Mouse (Mus musculus) ES-E14 (cell line): Measurements from ENCODE around the gene Mpg.

Experiments used
- CHD2 ChIP-seq: IDR thresholded peaks from 2 replicates; pipeline ENCODE4 v1.6.1; 2014; ENCODE audit warnings: mild to moderate bottlenecking, low read depth, low read length, inconsistent platforms
- HCFC1 ChIP-seq: IDR thresholded peaks from 2 replicates; pipeline ENCODE4 v1.6.1; 2012; ENCODE audit warnings: low read length, inconsistent platforms, borderline replicate concordance; ENCODE audit not compliant: insufficient read depth
- MAFK ChIP-seq: IDR thresholded peaks from 2 replicates; pipeline ENCODE4 v1.6.1; 2014; ENCODE audit warnings: mild to moderate bottlenecking, low read depth, low read length, inconsistent platforms; ENCODE audit not compliant: insufficient read depth
- ZNF384 ChIP-seq: IDR thresholded peaks from 2 replicates; pipeline ENCODE4 v1.6.1; 2012; ENCODE audit warnings: low read depth, low read length, inconsistent platforms

DNA sequence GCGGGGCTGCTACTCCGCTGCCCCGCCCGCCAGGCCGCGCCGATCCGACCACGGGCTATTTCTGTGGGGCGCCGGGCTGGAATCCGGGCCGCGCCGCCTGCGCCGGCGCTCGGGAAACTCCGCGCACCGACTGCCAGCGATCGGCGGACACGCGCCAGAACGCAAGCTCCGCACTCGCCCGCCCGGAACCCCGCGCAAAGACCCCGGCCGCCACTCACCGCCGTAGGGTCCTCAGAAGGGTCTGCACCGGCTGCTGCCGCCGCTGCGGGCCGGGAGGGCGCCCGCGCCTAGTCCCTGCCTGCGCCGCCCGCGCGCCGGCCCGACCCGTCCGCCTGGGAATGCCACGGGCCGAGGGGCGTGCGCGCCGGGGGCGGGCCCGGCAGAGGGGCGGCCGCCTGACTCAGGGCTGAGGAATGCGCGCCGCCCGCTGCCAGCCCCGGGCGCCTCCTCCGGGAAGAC is 4.3 kb upstream of the Mpg start, which contains the start of gene Rhbdf1:
- TF ChIP-seq HCFC1, result peak; percentile 13; the same call in 1 of the 2 replicates
- TF ChIP-seq CHD2, result no peak
- no peak for TF ChIP-seq ZNF384
- no peak for TF ChIP-seq MAFK
